Comparison of ENCODE assay signal across 25 mouse cellular contexts in the genomic region with DNA sequence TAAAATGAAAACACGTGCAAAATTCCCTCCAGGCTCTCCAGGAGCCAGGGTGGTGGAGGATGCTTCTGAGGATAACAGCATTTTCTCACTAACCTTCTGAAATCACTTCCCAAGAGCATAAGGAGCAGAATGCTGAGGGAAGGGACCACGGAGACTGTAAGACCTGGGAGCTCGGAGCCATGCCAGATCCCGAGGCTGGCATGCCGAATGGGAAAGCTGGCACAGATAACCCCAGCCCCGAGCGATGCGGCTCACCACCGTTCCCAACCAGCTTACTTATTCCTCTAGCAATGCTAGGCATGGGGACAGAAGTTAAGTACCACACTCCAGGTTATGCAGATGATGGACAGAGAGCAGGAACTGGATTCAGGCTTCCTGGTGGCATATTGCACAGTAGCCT. TPM values are rescaled to one million over a fixed set of nuclear protein-coding genes. Genes with fewer than 3 reads are reported as not detected.
A peak's percentile ranks its signal among the peaks of the same experiment; 100 is the strongest.
DNase-seq lines count a peak whose midpoint lies in the region; ATAC-seq and TF ChIP-seq lines count a peak whose summit lies in the region.
"Had no signal": no experiment of that assay in that cellular context is flagged by ENCODE, and none has a peak within 500 bp of the region (broad histone marks: within the 10 kb centered on the region; RNA-seq: fewer than 3 reads in every experiment).

No protein-coding gene starts in this region.

- intact Hi-C loops in left cerebral cortex, postnatal 4 days (cut with DNase I), result no loop called here

- H3K4me2 ChIP-seq in forebrain, embryonic 14.5 days (ENCODE audit: low read length), result no peak overlapping the region
- H3K4me2 ChIP-seq in forebrain, embryonic 12.5 days, result no peak overlapping the region
- H3K4me2 ChIP-seq in forebrain, postnatal 0 days (ENCODE audit: low read depth), result no peak overlapping the region
- H3K4me2 ChIP-seq: embryonic facial prominence, embryonic 12.5 days; heart, embryonic 11.5 days; hindbrain, embryonic 12.5 days; limb, embryonic 13.5 days; lung, embryonic 15.5 days; midbrain, embryonic 12.5 days had no signal

- WGBS in forebrain, embryonic 14.5 days, result 95% methylated on average over 9 of the region's 9 CpGs
- 96% methylated on average over 9 of the region's 9 CpGs for WGBS in forebrain, embryonic 12.5 days
- WGBS in forebrain, postnatal 0 days, result 56% methylated on average over 9 of the region's 9 CpGs

- no peak overlapping the region for H3K9ac ChIP-seq in forebrain, embryonic 14.5 days (ENCODE audit: low read length)
- no peak overlapping the region for H3K9ac ChIP-seq in forebrain, embryonic 12.5 days
- no peak overlapping the region for H3K9ac ChIP-seq in forebrain, postnatal 0 days
- H3K9ac ChIP-seq: embryonic facial prominence, embryonic 12.5 days; hindbrain, embryonic 12.5 days; limb, embryonic 13.5 days; liver, embryonic 14.5 days; lung, embryonic 15.5 days; midbrain, embryonic 12.5 days had no signal

- ATAC-seq in forebrain, embryonic 14.5 days, result no peak
- no peak for ATAC-seq in forebrain, embryonic 12.5 days (ENCODE audit: low FRiP score)
- ATAC-seq in forebrain, postnatal 0 days, result no peak
- no peak for ATAC-seq in megakaryocyte, adult 5-6 weeks (ENCODE audit: poor library complexity, severe bottlenecking)

- H3K9me3 ChIP-seq in forebrain, embryonic 14.5 days (replicated peaks; ENCODE audit: control insufficient read depth, low read length), result no peaks in the 10 kb centered on the region
- H3K9me3 ChIP-seq in forebrain, embryonic 12.5 days, result no peaks in the 10 kb centered on the region
- H3K9me3 ChIP-seq in forebrain, postnatal 0 days (ENCODE audit: low read length), result no peaks in the 10 kb centered on the region
- H3K9me3 ChIP-seq: embryonic facial prominence, embryonic 12.5 days; G1E; hindbrain, embryonic 12.5 days; lung, embryonic 15.5 days; midbrain, embryonic 12.5 days had no signal

- no peak for DNase-seq in forebrain, embryonic 14.5 days (ENCODE audit: low spot score)
- peak; percentile 21 for DNase-seq in left cerebral cortex, postnatal 4 days
- DNase-seq in left cerebral cortex, adult 9 months (ENCODE audit: low spot score in 2 of 2), result no peak
- peak; percentile 48 for DNase-seq in cerebellum, adult 9-10 months
- peak; percentile 21 for DNase-seq in forebrain, postnatal 0 days
- no peak for DNase-seq in urinary bladder, adult 2 months (ENCODE audit: low spot score)
- DNase-seq: adrenal gland, postnatal 14 days; gastrocnemius, postnatal 25 days; heart, postnatal 14 days; kidney, adult 18-20 months; kidney, postnatal 10 days; retina, postnatal 1 day; spleen, adult 18-20 months; thymus, postnatal 4 days had no signal

- peaks cover 4% of the 10 kb centered on the region; the same call in 1 of the 2 replicates for H3K36me3 ChIP-seq in forebrain, embryonic 14.5 days (ENCODE audit: control insufficient read depth, insufficient read depth, low read length)
- peaks cover 11% of the 10 kb centered on the region for H3K36me3 ChIP-seq in forebrain, embryonic 12.5 days (replicated peaks)
- H3K36me3 ChIP-seq in forebrain, postnatal 0 days (ENCODE audit: insufficient read depth), result no peaks in the 10 kb centered on the region
- H3K36me3 ChIP-seq: G1E had no signal

- no peaks in the 10 kb centered on the region for H3K27me3 ChIP-seq in forebrain, embryonic 14.5 days (replicated peaks; ENCODE audit: control insufficient read depth, insufficient read depth, low read length)
- H3K27me3 ChIP-seq in forebrain, embryonic 12.5 days, result no peaks in the 10 kb centered on the region
- H3K27me3 ChIP-seq in forebrain, postnatal 0 days (ENCODE audit: insufficient read depth, low read length), result no peaks in the 10 kb centered on the region
- H3K27me3 ChIP-seq: embryonic facial prominence, embryonic 12.5 days; hindbrain, embryonic 12.5 days; limb, embryonic 13.5 days; lung, embryonic 15.5 days; midbrain, embryonic 12.5 days had no signal

- TF ChIP-seq CTCF in forebrain, postnatal 0 days (IDR thresholded peaks at IDR 0.05; ENCODE audit: low read depth), result no peak

- peaks cover 3% of the 10 kb centered on the region for H3K4me1 ChIP-seq in forebrain, embryonic 14.5 days (ENCODE audit: control insufficient read depth, insufficient read depth, low read length)
- peaks cover 14% of the 10 kb centered on the region for H3K4me1 ChIP-seq in forebrain, embryonic 12.5 days
- H3K4me1 ChIP-seq in forebrain, postnatal 0 days (ENCODE audit: insufficient read depth), result no peaks in the 10 kb centered on the region; the same call in 1 of the 2 replicates
- H3K4me1 ChIP-seq: hindbrain, embryonic 12.5 days; midbrain, embryonic 12.5 days had no signal

- peak overlapping the region; percentile 21; the same call in 1 of the 2 replicates for H3K27ac ChIP-seq in forebrain, embryonic 14.5 days (ENCODE audit: low read depth, low read length)
- H3K27ac ChIP-seq in forebrain, embryonic 12.5 days, result no peak overlapping the region
- peak overlapping the region; percentile 15; the same call in 1 of the 2 replicates for H3K27ac ChIP-seq in forebrain, postnatal 0 days (ENCODE audit: low read depth, low read length)
- H3K27ac ChIP-seq: embryonic facial prominence, embryonic 12.5 days; hindbrain, embryonic 12.5 days; limb, embryonic 13.5 days; liver, embryonic 14.5 days; lung, embryonic 15.5 days; midbrain, embryonic 12.5 days had no signal

- no peak overlapping the region for H3K4me3 ChIP-seq in forebrain, embryonic 14.5 days (ENCODE audit: low read depth, low read length)
- H3K4me3 ChIP-seq in forebrain, embryonic 12.5 days (replicated peaks), result no peak overlapping the region
- no peak overlapping the region for H3K4me3 ChIP-seq in forebrain, postnatal 0 days (ENCODE audit: low read depth, low read length)
- H3K4me3 ChIP-seq: embryonic facial prominence, embryonic 12.5 days; erythroblast, embryonic 14.5 days; hindbrain, embryonic 12.5 days; limb, embryonic 13.5 days; lung, embryonic 15.5 days; midbrain, embryonic 12.5 days had no signal

RNA-seq across cellular contexts. Expression of a gene that starts 13.7 kb away (rescaled TPM):
- polyA plus RNA-seq in forebrain, embryonic 14.5 days (2014; fragmentation: Nextera tagmentation; extraction: Ambion mirVana), result 54.6 and 69.5 TPM in 2 replicates
- 82.8 and 91.9 TPM in 2 replicates for polyA plus RNA-seq in forebrain, embryonic 12.5 days (2016; fragmentation: Nextera tagmentation; extraction: Ambion mirVana)
- 100 to 1,000 TPM; 106 to 107 TPM for total RNA-seq in left cerebral cortex, postnatal 4 days (2021)
- total RNA-seq in forebrain, postnatal 0 days (2014; rRNA removed), result 32.5 and 46.4 TPM in 2 replicates
- 48.3 and 62.8 TPM in 2 replicates for polyA plus RNA-seq in forebrain, postnatal 0 days (2015; fragmentation: Nextera tagmentation; extraction: Ambion mirVana)
- 10.2 and 12.7 TPM in 2 replicates for total RNA-seq in megakaryocyte, adult 5-6 weeks (2015)
- total RNA-seq in megakaryocyte, adult 5-6 weeks (2017), result 3.0 and 4.1 TPM in 2 replicates
- 6.9 and 15.1 TPM in 2 replicates for polyA plus RNA-seq in urinary bladder, adult 2 months (2012; rRNA removed)

Comparison
In these comparisons a context has a peak if more than half of its experiments do, and no peak if none do; other contexts are left out.
1. DNase-seq: peak in left cerebral cortex, postnatal 4 days (single experiment), cerebellum, adult 9-10 months (single experiment) and forebrain, postnatal 0 days (single experiment); none in forebrain, embryonic 14.5 days (single experiment), left cerebral cortex, adult 9 months (0 of 2) and urinary bladder, adult 2 months (single experiment).